Mouse (Mus musculus): Measurements from ENCODE around the gene Ssna1. TPM values are rescaled to one million over a fixed set of nuclear protein-coding genes. Genes with fewer than 3 reads are reported as not detected.
A peak's percentile ranks its signal among the peaks of the same experiment; 100 is the strongest.
"Not testable (repeated sequence)": the region's sequence is repeated elsewhere in the genome, so short reads cannot be mapped to it uniquely, and the experiment has no call there.

Gene Ssna1
- total and polyA plus RNA-seq, 3 experiments, result 47.0 to 237 (median 100) TPM

GRCm38 (mm10) chr2:25263623-25264285 lies 8.5 kb downstream of the Ssna1 start:
- Histone ChIP-seq H3K4me1 (ENCODE audit: insufficient read depth, low read depth, low read length) (peaks cover 74% of the 10 kb centered on the region), H3K27me3 (ENCODE audit: insufficient read depth, low read length) (no peaks in the 10 kb centered on the region), H3K36me3 (replicated peaks) (peaks cover 56% of the 10 kb centered on the region), H3K4me3 (ENCODE audit: low read depth, low read length) (peak overlapping the region; percentile 89), H3K9me3 (replicated peaks) (no peaks in the 10 kb centered on the region)
- TF ChIP-seq GATA2 (IDR thresholded peaks at IDR 0.05; ENCODE audit: borderline replicate concordance, low read depth, low read length), result no peak
- no peak for TF ChIP-seq TAL1 (conservative IDR thresholded peaks at IDR 0.05; ENCODE audit: low read depth, low read length)
- TF ChIP-seq CTCF (IDR thresholded peaks at IDR 0.05; ENCODE audit: low read depth, low read length), result no peak
- no peak for TF ChIP-seq POLR2AphosphoS5 (IDR thresholded peaks at IDR 0.05; ENCODE audit: insufficient replicate concordance, low read depth, low read length)
- TF ChIP-seq GATA1 (IDR thresholded peaks at IDR 0.05; ENCODE audit: borderline replicate concordance, low read length), result no peak
- ATAC-seq (ENCODE audit: extremely low read depth, insufficient number of reproducible peaks, low FRiP score, poor library complexity, severe bottlenecking), result no peak
- no peak for DNase-seq (ENCODE audit: low spot score)

- peaks cover 70% of the 10 kb centered on the region for H3K4me1 ChIP-seq (ENCODE audit: insufficient read depth, low read depth, low read length)
- H3K36me3 ChIP-seq (replicated peaks), result peaks cover 52% of the 10 kb centered on the region
- no peak for TF ChIP-seq TAL1 (conservative IDR thresholded peaks at IDR 0.05; ENCODE audit: low read depth, low read length)
- no peaks in the 10 kb centered on the region for H3K9me3 ChIP-seq (replicated peaks)
- ATAC-seq (ENCODE audit: extremely low read depth, insufficient number of reproducible peaks, low FRiP score, poor library complexity, severe bottlenecking), result no peak
- H3K27me3 ChIP-seq (ENCODE audit: insufficient read depth, low read length), result no peaks in the 10 kb centered on the region
- no peak for DNase-seq (ENCODE audit: low spot score)
- H3K4me3 ChIP-seq (ENCODE audit: low read depth, low read length), result peak overlapping the region; percentile 89
These were observed 9.2 kb downstream of the Ssna1 start for GRCm38 (mm10) chr2:25262795-25263622.

DNA sequence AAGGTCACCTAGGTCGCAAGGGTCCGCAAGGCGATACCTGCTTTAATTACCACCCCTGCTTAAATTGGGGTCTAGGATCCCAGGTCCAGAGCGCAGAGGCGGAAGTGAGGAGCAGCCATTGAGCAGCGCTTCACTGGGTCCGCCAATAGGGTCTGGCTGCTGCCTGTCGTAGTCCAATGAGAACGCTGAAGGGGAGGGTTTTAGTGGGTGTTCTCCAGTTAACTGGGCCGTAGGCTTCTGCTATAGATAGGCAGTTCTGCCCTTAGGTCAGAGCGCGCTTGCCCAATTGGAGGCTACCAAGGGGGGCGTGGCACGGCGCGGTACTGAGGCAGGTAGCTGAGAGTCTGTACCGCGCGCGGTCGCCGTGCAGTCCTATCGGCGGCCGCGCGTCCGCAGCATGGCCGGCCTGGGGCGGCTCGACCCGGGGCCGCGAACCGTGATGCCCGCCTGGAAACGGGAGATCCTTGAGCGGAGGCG lies 9.9 kb downstream of the Ssna1 start, which contains the start of gene Tprn:
Tprn (plus strand) TSS at position 328 of the 477 bp plus-strand sequence.
- Histone ChIP-seq H3K27me3 (ENCODE audit: insufficient read depth, low read length) (no peaks in the 10 kb centered on the region), H3K4me1 (ENCODE audit: insufficient read depth, low read depth, low read length) (peaks cover 66% of the 10 kb centered on the region)
- ATAC-seq (ENCODE audit: extremely low read depth, insufficient number of reproducible peaks, low FRiP score, poor library complexity, severe bottlenecking), result peak; percentile 98

GRCm38 (mm10) chr2:25261870-25262269 lies 10.4 kb downstream of the Ssna1 start:
- no peak for ATAC-seq (ENCODE audit: extremely low read depth, insufficient number of reproducible peaks, low FRiP score, poor library complexity, severe bottlenecking)
- Histone ChIP-seq H3K9me3 (replicated peaks) (no peaks in the 10 kb centered on the region), H3K27me3 (ENCODE audit: insufficient read depth, low read length) (no peaks in the 10 kb centered on the region), H3K36me3 (replicated peaks) (peaks cover 43% of the 10 kb centered on the region), H3K4me3 (ENCODE audit: low read depth, low read length) (peak overlapping the region; percentile 89), H3K4me1 (ENCODE audit: insufficient read depth, low read depth, low read length) (peaks cover 65% of the 10 kb centered on the region)
- TF ChIP-seq GATA1 (IDR thresholded peaks at IDR 0.05; ENCODE audit: borderline replicate concordance, low read length) (no peak), TAL1 (conservative IDR thresholded peaks at IDR 0.05; ENCODE audit: low read depth, low read length) (no peak), POLR2AphosphoS5 (IDR thresholded peaks at IDR 0.05; ENCODE audit: insufficient replicate concordance, low read depth, low read length) (no peak), CTCF (IDR thresholded peaks at IDR 0.05; ENCODE audit: low read depth, low read length) (no peak), GATA2 (IDR thresholded peaks at IDR 0.05; ENCODE audit: borderline replicate concordance, low read depth, low read length) (no peak)
- no peak for DNase-seq (ENCODE audit: low spot score)

More for the DNA sequence above, 9.9 kb downstream of the Ssna1 start, which contains the start of gene Tprn:
- Histone ChIP-seq H3K4me3 (ENCODE audit: low read depth, low read length) (peak within 1 kb of the TSS; percentile 89), H3K36me3 (replicated peaks) (peaks cover 45% of the 10 kb centered on the region), H3K9me3 (replicated peaks) (no peaks in the 10 kb centered on the region)
- TF ChIP-seq CTCF (IDR thresholded peaks at IDR 0.05; ENCODE audit: low read depth, low read length), result no peak
- no peak for TF ChIP-seq GATA2 (IDR thresholded peaks at IDR 0.05; ENCODE audit: borderline replicate concordance, low read depth, low read length)
- no peak for TF ChIP-seq TAL1 (conservative IDR thresholded peaks at IDR 0.05; ENCODE audit: low read depth, low read length)
- peak; percentile 99 for DNase-seq (ENCODE audit: low spot score)

GRCm38 (mm10) chr2:25258887-25259286 lies 13.4 kb downstream of the Ssna1 start:
- ATAC-seq (ENCODE audit: extremely low read depth, insufficient number of reproducible peaks, low FRiP score, poor library complexity, severe bottlenecking), result no peak
- no peaks in the 10 kb centered on the region for H3K27me3 ChIP-seq (ENCODE audit: insufficient read depth, low read length)
- H3K36me3 ChIP-seq (replicated peaks), result peaks cover 20% of the 10 kb centered on the region
- peak; percentile 46; the same call in 1 of the 2 replicates for TF ChIP-seq CTCF (IDR thresholded peaks at IDR 0.05; ENCODE audit: low read depth, low read length)
- no peak for TF ChIP-seq GATA2 (IDR thresholded peaks at IDR 0.05; ENCODE audit: borderline replicate concordance, low read depth, low read length)
- H3K4me1 ChIP-seq (ENCODE audit: insufficient read depth, low read depth, low read length), result peaks cover 48% of the 10 kb centered on the region
- no peaks in the 10 kb centered on the region for H3K9me3 ChIP-seq (replicated peaks)
- H3K4me3 ChIP-seq (ENCODE audit: low read depth, low read length), result no peak overlapping the region
- DNase-seq (ENCODE audit: low spot score), result no peak

- H3K27me3 ChIP-seq (ENCODE audit: insufficient read depth, low read length); DNase-seq (ENCODE audit: low spot score); H3K9me3 ChIP-seq (replicated peaks); H3K4me3 ChIP-seq (ENCODE audit: low read depth, low read length); ATAC-seq (ENCODE audit: extremely low read depth, insufficient number of reproducible peaks, low FRiP score, poor library complexity, severe bottlenecking): not testable (repeated sequence)
- Histone ChIP-seq H3K4me1 (ENCODE audit: insufficient read depth, low read depth, low read length) (peaks cover 48% of the 10 kb centered on the region), H3K36me3 (replicated peaks) (peaks cover 31% of the 10 kb centered on the region)
These were observed 15.0 kb downstream of the Ssna1 start for GRCm38 (mm10) chr2:25257250-25257649.

DNA sequence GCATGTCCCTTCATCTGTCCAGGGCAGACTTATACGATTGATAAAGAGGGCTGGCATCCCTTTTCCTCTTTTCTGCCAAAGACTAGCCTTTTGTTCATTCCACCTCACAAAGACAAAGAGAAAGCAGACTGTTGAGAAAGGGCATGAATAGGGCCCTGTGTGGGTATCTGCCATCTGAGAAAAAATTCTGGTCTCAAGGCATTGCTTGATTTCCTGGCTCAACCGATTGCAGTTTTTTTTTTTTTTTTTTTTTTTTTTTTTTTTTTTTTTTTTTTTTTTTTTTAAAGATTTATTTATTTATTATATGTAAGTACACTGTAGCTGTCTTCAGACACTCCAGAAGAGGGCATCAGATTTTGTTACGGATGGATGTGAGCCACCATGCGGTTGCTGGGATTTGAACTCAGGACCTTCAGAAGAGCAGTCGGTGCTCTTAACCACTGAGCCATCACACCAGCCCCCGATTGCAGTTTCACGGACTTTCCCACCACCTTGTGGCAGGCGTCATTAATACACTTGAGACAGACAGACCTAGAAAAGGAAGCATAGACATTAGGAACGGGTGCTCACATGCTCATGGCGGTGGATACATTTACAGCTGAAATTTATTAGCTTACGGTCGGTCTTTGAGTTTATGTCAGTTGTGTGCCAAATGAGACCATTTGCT lies 15.7 kb downstream of the Ssna1 start:
- not testable (repeated sequence) for ATAC-seq (ENCODE audit: extremely low read depth, insufficient number of reproducible peaks, low FRiP score, poor library complexity, severe bottlenecking); H3K9me3 ChIP-seq (replicated peaks); H3K27me3 ChIP-seq (ENCODE audit: insufficient read depth, low read length)
- peak; percentile 33 for DNase-seq (ENCODE audit: low spot score)
- Histone ChIP-seq H3K4me1 (ENCODE audit: insufficient read depth, low read depth, low read length) (peaks cover 44% of the 10 kb centered on the region), H3K4me3 (ENCODE audit: low read depth, low read length) (peak overlapping the region; percentile 98), H3K36me3 (replicated peaks) (peaks cover 37% of the 10 kb centered on the region)

Data from G1E (cell line).